Mouse (Mus musculus) adrenal gland, postnatal 36 days (tissue): ENCODE data around the gene Lect2. TPM values are rescaled to one million over a fixed set of nuclear protein-coding genes. Genes with fewer than 3 reads are reported as not detected.

Source experiments
- DNase-seq, 2 experiments: peaks; one replicate each; pipeline ENCODE4 v3.0.0; 2021; ENCODE audit warnings: mixed read lengths in 1 of 2
- total RNA-seq, 2 experiments: library from RNA; stranded (reverse); gene quantifications; 2 replicates each; pipeline ENCODE4 v1.2.3; 2021

Gene Lect2
- total RNA-seq, 2 experiments from 2014 or later, result not detected

DNA sequence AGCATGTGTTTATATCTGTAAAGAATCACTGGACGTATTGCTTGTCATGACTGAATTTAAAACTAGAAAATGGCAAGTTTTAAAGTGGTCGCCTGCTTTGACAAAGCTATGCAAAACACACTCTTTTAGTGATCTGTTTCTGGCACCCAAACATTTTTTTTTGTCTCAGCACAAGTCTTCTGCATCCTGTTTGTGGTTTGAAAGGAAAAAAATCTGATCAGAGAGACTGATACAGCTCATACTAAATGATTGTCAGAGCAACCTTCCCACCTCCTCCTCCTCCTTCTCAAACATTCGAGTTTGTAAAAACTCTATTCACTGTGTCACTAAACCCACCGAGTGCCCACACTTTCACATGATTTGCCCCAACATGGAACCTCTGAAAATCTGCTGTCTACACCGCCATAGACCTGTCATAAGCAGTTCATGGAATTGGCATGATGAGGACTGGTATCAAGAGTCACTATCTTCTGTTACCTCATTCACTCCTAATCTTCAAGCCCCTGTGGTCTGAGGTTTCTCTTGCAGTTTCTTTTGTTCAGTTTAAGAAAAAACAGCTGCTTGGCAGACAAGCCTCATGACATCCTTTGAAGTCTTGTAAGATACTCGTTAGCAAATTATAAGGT is 41.3 kb downstream of the Lect2 start:
- DNase-seq, result no peak

DNA sequence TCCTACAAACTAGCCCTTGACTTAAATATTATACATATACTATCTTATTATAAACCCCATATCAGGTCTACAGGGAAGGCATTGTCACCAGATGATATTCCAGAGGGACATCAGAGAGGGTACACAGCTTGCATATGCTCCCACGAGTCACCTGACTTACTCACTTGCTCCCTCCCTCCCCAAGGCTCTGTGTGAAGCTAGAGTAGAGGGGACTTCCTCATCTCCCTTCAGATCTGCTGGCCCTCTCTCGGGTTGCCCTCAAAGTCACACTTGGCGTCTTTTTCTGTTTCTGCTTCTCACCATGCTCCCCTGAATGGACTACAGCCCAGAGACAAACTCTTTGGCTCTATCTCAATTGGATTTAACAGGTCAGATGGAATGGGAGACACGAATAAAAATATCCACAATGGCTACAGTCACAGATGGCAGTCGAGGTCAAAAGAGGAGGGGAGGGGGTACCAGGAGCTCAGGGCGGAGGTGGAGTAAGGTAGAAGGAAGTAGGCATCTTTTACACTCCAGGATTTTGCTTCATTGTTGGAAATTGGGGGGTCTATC is 46.4 kb downstream of the Lect2 start:
- DNase-seq, result no peak

DNA sequence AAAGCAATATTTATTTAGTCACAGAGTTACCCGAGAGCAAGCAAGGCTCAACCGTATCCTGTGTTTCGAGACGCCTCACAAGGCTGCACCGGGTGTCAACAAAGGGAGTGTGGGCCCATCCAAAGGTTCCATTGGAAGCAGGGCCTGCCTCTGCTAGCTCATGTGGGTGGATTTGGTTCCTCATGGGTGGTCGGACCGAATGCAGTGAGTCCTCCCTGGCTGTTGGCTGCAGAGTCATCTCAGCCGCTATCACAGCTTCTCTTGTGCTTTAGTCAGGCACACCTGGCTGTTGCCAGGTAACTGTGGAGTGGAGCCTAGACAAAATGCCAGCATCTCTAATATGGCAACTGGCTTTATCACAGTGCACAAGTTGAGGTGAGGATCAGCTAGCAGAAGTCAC is 47.7 kb downstream of the Lect2 start:
- DNase-seq, result no peak

DNA sequence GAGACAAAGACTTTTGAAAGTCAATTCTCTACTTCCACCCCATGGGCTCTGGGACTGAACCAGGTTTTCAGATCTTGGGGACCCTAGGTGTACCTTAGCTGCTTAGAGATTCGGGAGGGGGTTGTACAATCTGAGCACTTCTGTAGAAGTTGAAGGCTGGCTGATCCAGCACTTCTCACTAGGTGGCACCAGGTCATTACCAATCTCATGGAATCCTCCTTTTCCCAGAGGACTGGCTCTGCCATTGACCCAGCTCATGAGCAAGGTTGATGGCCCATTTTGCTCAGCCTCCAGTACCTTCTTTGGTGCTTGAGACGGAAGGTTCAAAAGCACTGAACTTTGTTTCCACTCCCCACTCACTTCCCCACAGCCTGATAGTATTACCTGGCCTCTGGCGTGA is 48.2 kb downstream of the Lect2 start:
- DNase-seq, result no peak

DNA sequence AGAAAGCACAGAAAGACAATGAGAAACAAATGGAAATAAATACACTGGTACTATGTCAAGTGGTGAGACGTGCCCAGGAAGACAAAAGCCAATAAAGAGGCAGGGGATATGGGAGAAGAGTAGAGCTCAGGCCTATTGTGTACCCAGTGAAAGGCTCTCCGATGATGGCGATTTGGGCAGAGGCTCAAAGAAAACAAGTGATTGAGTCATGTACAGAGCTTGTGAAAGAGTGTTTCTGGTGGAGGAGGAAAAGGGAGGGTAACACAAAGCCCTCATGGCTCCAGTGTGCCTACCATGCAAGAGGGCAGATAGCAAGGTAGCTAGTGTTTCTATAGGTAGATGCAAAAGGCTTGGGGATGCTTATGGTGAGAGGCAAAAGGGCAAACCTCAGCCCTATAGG is 53.9 kb downstream of the Lect2 start:
- DNase-seq, result peak; percentile 20 to 43

Other genes with a start within 250 kb of the Lect2 start
- not detected for gene Gm3045, start 121.9 kb downstream of the Lect2 start, total RNA-seq
- 1 to 10 TPM; 2.3 to 2.8 TPM for gene Slc25a48, start 110.1 kb downstream of the Lect2 start, total RNA-seq
- not detected for gene Il9, start 66.3 kb downstream of the Lect2 start, total RNA-seq
- 1 to 10 TPM; 2.0 to 5.5 TPM for gene Fbxl21, start 26.0 kb downstream of the Lect2 start, total RNA-seq
- gene Tgfbi, start 61.0 kb upstream of the Lect2 start, total RNA-seq, result 10 to 100 TPM; 33.1 to 50.2 TPM
- 10 to 100 TPM; 57.2 to 59.9 TPM for gene Smad5, start 154.5 kb upstream of the Lect2 start, total RNA-seq
- gene Gm45623, start 205.3 kb upstream of the Lect2 start, total RNA-seq, result not detected